Mouse (Mus musculus): ENCODE data around the gene Hivep3.

Hivep3 gene

DNA sequence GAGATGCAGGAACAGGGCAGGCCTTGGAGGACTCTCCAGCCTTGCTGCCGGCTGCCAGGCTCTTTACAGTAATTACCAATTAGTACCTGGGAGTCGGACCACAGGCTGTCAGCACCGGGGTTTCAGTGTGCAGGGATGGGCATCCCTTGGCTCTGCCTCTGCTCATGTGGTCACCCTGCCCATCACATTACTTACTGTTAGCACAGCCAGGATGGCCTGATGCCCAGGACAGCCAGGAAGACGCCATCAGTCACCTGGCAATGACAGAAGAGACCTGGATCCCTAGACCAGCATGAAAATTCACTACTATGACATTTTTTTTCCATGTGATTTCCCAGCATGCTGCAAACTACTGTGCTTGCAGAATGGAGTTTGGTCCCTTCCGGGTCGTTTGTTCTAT, 238.8 kb downstream of the Hivep3 start:
- in situ Hi-C loops (cut with MboI, MseI), result no loop called here

DNA sequence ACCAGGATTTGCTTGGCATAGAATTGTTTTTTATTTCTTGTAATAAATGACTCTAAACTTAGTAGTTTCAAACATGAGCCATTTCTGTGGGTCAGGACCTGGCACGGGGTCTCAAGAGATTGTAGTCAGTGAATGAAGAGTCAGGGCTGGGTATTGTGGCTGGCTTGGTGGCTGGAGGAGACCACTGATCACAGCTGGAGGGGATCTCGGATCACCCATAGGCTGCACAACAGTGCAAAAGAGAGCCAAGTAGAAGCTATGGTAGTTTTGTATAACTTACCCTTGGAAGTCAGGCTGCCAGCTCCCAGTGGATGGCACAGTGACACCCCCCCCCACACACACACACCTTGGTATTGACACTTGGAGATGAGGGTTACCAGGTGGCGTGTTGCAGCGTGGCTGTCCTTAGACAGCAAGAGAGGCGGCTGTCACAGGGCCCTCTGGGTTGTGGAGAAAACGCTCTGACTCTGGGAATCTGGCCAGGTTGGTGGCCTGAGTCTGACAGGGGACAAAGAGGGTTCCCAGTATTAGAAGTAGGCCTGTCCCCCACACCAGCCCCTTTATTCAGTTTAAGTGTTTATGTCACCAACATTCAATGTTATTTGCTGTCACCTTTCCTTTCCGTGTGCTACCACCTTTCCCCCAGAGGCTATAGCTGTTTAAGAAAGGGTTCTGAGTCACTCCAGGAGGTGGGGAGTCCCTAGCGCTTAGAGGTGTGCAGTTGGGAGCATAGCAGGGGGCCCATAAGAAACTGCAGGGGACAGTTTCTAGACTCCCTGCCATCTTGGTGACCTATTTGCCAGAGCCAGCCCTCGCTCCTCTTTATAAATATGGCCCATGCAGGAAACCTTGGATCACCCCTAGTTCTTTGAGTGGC, 240.4 kb downstream of the Hivep3 start:
- in situ Hi-C loops (cut with MboI, MseI), result no loop called here

DNA sequence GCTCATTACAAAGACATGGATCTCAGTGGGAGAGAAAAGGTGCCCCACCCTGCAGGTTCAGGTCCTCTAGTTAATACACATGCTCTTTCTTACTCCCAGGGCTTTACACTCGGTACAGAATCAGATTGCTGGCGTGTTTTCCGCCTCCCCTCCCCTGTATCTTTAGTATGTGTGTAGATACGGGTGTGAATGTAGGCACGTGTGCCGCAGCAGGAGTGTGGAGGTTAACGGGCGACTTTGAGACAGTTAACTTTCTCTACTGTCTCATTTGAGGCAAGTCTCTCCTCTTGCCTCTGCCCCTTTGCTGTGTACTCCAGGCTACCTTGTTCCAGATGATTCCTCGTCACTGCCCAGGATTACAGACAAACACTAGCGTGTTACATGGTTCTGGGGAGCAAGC, 241.7 kb downstream of the Hivep3 start:
- in situ Hi-C loops (cut with MboI, MseI), result no loop called here

DNA sequence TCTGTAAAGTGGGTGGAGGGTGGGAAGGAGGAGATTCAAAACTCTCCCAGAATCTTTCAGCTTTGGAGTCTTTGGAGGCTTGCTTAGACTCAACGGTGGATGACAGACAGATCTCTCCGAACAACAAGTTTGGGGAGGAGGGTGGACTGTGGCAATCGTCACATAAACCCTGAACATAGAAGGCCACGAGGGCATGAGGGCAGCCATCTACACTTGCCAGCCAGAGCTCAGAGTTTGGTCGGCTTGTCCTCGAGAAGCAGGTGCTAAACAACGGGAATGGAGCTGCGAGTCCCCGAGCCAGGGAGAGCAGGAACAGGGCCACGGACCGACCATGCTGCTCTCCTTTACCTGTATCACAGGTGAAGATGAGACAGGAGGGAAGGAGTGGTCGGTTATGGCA, 242.2 kb downstream of the Hivep3 start:
- in situ Hi-C loops (cut with MboI, MseI), result no loop called here

DNA sequence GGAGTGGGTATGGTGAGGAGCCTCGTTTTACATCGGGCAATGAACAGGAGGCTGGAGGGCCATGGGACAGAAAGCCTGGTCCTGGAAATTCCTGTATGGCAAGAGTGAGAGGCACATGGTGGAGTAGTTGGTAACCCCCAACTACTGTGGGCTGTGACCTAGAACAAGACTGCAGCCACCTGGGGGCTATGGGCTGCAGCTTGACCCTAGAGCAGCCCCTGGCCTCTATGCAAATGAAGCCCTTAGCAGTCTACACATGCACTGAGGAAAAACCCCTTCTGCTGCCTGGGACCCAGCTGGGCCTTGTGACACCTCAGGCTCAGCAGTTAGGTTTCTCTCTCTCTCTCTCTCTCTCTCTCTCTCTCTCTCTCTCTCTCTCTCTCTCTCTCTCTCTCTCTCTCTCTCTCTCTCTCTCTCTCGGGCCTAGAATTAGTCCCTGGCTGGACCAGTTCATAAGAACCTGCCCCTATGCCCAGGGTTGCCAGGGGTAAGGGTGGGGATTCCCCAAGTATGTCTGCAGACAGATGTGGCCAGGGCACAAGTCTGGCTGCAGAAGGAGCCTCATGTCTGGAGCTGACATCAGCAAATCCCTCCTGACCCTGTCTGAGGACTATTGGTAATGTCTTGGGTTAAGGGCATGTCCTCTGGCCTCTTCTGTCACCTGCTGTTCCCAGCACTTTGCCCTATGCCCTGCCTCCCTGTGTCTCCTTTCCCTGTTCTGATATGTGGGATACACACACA, 243.0 kb downstream of the Hivep3 start:
- in situ Hi-C loops (cut with MboI, MseI), result no loop called here

DNA sequence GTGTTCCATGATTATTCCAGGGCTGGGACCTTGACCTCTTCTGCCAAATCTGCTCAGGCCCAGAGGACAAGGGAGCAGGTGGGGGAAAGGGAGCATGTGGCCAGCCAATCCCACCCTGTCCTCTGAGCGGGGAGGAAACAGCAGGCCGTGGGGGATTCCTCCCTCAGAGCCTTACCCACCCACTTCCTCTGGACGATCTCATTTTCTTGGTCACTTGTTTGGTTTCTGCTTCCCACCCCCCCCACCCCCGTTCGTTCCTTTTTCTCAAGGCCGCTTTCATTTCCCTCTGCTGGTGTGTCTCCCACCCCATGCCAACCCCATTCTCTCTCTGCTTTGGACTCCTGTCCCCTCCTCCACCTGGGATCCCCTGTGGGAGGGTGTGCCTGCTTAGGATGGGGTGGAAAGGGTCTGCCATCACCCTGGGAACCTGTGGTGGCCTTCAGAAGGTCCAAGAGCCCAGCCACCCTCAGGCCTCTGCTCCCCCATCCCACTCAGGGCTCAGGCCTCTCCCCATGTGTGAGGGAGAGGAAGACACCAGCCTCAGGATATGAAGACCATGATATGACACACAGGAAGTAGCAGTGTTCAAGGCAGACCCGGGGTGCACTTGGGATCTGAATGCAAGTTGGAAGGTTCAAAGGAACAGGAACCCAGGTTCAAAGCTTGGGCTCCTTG, 244.4 kb downstream of the Hivep3 start:
- in situ Hi-C loops (cut with MboI, MseI), result no loop called here

DNA sequence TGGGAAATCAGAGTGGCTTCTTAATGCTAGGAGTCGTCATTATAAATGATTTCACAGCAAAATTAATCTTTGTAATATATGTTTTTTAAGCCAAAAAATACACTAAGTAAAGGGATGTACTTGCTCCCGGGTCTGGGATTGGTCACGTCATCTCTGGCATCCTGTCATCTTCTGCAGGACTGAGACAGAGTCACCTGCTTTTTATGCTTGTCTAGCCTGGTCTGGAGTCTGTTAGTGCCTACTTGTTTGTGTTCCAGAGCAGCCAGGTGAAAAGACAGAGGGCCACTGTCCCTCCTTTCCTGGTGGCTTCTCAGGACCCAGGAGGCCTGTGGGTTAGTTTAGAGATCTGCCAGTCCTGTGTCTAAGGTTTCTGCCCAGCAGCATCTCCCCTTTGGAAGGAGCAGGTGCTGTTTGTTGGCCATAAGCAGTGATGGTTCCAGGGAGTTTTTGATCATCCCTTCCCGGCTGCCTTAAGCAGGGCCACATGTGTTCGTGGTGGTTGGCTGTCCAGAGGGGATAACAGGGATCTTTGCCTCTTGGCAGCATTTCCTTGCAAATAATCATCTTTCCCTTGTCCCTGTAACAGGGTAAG, 245.8 kb downstream of the Hivep3 start:
- in situ Hi-C loops (cut with MboI, MseI), result no loop called here

DNA sequence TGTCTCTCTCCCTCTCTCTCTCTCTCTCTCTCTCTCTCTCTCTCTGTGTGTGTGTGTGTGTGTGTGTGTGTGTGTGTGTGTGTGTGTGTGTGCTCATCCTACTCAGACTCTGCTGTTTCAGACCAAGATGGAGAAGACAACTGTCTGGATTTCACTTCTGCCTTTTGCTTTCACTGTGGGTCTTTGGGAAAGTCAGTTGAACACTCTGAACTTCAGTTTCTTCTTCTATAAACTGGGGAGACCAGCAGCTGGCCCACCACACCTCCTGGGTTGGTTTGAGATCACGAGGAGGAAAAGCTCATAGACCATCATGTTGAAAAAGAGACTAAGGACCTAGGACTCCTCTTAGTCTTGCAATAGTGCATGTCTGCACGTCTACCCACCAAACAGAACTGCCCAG, 246.3 kb downstream of the Hivep3 start:
- in situ Hi-C loops (cut with MboI, MseI), result no loop called here

DNA sequence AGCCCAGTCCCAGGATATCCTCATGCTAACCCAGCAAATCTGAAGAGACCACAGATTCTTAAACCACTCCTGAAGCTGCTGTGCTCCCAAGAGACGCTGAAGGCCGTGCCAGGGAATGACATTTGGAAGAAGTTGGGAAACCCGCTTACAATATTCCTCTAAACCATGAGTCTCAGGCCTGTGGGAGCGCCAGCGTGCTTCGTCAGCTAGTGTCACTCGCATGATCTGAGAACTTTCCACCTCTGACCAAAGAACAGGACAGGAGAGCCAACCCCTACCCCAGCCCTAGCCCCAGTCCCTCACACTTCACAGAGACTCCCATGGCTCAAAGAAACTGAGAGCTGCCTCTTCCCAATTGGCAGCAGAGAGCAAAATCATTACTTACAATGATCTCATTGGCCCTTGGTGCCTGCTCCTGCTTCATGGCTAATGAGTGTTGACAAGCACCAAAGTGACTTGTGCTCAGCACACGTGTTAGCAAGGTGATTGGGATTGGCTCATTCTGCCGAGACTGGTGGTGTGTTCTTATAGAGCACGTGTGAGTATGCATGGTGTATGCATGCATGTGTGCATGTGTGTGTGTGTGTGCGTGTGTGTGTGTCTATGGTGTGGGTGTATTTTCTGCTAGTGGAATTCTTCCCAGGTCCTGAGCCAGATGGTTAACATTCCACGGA, 247.6 kb downstream of the Hivep3 start:
- in situ Hi-C loops (cut with MboI, MseI), result no loop called here

DNA sequence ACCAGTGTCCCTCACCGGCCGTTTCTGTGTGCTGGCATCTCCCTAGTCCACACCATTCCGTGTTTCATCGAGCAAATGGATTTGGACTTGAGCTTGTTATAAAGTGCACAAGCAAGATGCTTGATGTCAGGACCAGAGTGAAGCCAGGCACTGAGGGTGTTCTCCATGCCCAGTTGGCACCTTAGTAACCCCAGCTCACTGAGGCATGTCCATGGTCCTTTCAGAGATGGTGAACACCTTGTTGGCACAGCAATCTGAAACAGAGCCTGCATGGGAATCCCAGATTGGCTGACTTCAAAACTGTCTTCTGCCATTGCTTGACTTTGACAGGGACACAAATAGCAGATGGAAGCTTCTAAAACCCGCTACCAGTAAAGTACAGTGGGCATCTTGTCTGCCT, 252.5 kb downstream of the Hivep3 start:
- in situ Hi-C loops (cut with MboI, MseI), result no loop called here

DNA sequence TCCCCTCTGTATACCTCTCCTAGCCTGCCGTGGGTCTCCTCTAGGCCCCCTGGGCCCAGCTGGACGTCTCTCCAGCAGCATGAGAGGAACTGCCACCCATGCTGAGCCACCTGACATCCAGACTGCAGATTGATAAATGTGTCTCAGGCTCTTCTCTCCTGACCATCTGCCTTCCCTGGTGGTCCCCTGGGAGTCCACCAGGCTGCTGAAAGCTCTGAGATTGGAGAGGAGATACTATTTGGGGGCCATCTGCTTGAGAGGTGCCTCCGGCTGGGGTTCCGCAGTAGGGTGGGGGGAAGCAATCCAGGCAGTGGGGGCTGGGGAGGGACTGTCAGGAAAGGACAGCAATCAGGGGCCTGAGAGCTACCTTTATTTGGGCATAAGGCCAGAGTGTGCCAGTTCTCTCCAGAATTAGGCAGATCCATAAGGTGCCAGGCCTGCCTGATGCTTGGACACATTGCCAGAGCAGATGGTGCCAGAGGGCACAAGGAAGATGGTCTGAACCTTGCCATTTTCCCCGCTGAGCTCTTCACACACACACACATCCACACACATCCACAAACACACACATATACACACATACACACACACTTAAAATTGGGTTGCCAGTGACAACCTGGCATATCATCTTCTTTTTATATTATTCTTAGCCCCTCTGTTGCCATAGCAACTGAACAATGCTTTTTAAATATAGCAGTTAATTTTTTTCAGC, 253.2 kb downstream of the Hivep3 start:
- in situ Hi-C loops (cut with MboI, MseI), result no loop called here

DNA sequence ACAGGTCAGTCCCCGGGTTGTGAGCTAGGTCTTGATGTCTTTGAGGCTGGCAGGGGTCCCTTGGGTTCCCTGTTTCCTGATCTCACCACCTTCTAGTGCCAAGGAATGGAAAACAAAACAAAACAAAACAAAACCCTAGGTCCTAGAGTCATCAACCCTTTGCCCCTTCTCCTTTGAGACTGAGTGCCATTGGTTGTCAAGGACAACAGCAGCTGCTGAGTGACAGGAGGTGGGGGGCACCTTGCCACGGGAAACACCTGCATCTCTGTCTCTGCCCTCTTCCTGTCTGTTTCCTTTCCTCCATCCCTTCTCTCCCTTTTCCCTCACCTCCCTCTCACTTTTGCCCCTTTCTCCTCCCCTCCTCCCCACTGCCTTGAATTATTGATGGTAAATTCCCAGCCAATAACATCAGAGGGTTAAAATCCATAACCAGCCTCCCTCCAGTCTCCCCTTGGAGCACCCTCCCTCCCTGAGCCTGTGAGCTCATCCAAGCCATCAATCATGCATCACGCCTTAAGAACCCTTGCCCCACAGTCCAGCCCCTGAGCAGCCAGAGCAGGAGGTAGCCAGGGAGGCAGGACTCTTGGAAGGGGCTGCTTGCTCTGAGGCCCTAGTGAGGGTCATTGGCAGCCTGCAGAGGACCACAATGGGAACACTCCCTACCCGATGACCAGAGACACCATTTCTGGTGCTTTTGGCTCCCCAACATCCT, 253.9 kb downstream of the Hivep3 start:
- in situ Hi-C loops (cut with MboI, MseI), result no loop called here

DNA sequence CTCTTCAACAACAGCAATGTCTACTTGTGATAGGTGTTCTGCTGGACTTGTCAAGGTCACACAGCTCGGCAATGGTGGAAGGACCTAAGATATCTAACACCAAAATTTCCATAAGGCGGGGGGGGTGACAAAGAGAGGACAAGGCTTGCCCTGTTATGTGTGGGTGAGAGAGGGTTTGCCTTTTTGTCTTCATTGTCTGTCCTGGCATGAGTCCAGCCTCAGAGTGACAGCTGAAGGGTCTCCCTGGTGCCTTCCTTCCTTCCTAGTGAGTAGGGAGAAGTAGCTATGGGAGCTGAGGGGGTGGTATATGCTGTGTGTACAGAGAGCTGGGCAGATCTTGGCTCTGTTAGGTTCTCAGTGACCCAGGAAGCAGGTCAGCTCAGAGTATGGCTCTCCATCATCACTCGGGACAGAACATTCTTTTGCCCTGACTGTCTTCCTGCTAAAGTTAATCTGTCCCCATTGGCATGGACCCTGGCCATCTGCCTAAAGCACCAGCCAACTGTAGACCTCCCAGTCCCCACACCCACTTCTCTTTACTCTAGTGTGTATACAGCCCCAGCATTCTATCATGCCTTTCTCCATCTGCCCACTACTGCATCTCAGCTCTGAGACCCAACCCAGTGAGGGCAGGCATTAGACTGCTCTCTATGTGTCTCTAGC, 255.6 kb downstream of the Hivep3 start:
- in situ Hi-C loops (cut with MboI, MseI), result no loop called here

DNA sequence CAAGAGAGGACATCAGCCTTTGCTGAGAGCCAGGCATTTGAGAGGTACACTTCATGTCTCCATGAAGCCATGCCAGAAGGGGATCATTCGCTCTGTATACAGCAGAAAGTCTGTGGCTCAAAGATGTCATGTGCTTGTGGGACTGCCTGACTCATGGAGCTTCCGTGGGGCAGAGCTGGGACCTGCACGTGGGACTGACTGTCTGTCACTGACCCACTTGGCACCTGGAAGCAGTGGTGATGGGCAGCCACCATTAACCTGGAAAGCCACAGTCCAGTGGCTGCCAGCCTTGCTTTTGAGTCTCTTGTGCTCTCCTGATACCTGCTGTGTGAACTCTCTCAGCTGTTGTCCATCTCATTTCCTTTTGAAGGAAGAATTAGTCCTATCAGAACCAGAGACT, 256.8 kb downstream of the Hivep3 start:
- in situ Hi-C loops (cut with MboI, MseI), result no loop called here

DNA sequence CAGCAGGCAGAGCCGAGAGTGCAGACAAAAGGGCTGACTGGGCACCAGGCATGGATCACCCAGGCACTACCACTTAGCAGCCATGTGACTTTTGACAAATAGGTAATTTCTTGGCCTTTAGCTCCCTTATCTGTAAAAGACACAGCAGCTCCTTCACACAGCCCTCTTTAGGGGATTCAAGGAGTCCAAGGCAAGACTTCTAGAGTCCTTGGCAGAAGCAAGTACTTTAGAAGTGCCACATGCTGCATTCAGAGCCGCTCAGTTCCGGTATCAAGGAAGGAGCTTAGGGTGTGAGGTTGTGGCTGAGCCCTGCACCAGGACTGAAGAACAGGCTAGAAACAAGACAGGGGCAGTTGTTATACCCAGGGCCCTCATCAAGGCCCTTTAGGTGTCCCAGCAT, 257.3 kb downstream of the Hivep3 start:
- in situ Hi-C loops (cut with MboI, MseI), result no loop called here

DNA sequence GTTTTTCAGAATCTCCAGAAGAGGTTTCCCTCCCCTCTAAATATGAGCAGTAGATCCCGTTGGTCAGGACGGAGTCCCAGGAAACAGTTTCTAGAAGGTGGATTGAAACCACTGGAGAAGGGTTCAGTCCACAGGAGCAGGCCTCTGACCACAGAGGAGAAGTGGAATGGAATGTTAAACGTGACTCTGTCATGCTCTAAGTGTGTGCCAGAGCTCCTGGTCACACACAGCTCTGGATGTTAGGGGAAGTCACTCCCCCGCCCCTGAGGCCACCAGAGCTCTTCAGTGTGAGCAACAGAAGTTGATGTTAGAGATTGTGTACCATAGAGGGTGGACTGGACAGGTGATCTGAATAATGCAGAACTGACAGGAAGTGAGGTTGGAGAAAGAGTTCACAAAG, 258.2 kb downstream of the Hivep3 start:
- in situ Hi-C loops (cut with MboI, MseI), result no loop called here

DNA sequence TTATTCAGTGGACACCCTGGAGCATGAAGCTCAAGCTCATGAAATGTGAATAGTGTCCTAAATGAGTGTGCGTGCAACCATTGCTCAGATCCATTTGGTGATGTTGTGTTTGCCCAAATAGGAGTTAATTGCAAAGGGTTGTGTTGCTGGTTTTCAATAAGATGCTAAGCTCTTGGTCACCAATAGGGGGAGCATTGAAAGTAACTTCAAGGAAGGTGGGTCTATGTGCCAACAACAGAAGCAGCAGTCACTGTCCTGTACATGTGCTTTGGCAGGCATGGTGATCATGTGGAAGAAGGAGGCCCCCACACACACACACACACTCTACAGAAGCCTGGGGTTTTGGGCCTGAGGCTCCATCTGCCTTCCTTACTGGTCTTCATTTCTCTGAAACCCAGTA, 262.8 kb downstream of the Hivep3 start:
- in situ Hi-C loops (cut with MboI, MseI), result no loop called here

DNA sequence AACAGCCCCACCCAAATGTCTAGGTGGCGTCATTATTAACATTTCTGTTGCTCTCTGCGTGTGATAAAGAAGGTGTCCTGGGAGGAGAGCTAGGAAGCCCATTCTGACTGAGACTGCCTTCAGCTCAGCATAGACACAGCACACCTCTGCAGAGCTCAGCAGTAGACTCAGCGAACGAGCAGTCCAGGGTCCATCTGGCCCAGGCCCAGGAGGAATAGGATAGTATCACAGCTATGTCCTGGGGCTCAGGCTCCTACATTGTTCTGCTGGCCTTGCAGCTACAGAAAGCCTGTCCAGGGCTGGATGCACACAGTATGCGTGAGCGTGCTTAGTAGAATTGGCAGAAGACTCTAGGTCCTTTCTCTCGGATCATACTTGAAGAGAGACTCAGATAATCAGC, 263.8 kb downstream of the Hivep3 start:
- in situ Hi-C loops (cut with MboI, MseI), result no loop called here

DNA sequence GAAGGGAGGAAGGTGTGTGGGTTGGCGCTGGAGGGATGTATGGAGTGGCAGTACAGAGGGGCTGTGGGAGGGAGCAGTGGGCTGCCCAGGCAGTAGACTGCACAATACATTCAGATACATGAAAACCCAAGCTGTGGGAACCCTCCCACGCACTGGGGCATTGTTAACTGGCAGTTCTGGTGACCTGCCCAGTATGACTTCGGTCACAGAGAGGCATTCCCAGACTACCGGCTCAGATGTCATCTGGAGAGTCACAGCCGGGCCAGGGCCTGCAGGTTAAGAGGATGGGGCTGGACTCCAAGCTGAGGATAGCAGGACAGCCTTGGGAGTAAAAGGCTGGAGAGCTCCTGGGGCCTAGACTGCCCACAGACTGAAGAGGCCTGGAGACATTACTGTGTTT, 265.3 kb downstream of the Hivep3 start:
- in situ Hi-C loops (cut with MboI, MseI), result no loop called here

DNA sequence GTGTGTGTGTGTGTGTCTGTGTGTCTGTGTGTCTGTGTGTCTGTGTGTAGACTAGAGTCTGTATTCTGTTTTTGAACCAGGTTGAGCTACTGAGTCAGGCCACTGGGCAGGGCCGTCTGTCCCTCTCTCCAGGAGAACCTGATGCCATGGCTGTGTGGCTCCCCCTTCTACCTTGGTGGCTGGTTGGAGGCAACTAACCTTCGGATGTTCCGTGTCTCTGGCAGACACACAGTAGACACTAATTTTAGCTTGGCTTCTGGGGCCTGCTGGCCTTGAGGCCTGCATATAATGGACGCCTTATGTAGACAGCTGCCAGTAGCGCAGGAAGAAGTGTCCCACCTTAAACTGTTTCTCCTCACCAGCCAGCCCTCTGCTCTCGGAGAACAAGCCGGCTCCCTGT, 267.3 kb downstream of the Hivep3 start:
- in situ Hi-C loops (cut with MboI, MseI), result loop anchor here (10.0 kb wide), 1 partner anchor 554 kb away; no protein-coding TSS in a partner anchor
